Mouse (Mus musculus) right cerebral cortex, postnatal 10 days (tissue): ENCODE results near the gene Pcdh15.

Source experiments
- DNase-seq, 2 experiments: peaks; one replicate each; pipeline ENCODE4 v3.0.0; 2021; ENCODE audit warnings: low spot score in 2 of 2

The Pcdh15 gene

GRCm38 (mm10) chr10:73333426-73333825 lies 234.3 kb downstream of the Pcdh15 start:
- no peak for DNase-seq

GRCm38 (mm10) chr10:73379001-73379400 lies 279.9 kb downstream of the Pcdh15 start:
- no peak for DNase-seq

- no peak for DNase-seq
Observed at GRCm38 (mm10) chr10:73384003-73384402, 284.9 kb downstream of the Pcdh15 start.

- DNase-seq, result no peak
Observed at GRCm38 (mm10) chr10:73400426-73400825, 301.3 kb downstream of the Pcdh15 start.

GRCm38 (mm10) chr10:73425408-73425807 lies 326.3 kb downstream of the Pcdh15 start:
- no peak for DNase-seq

- DNase-seq, result no peak
Observed at GRCm38 (mm10) chr10:73431345-73431744, 332.2 kb downstream of the Pcdh15 start.

- no peak for DNase-seq
Observed at GRCm38 (mm10) chr10:73484082-73484481, 384.9 kb downstream of the Pcdh15 start.

- DNase-seq, result no peak
Observed at GRCm38 (mm10) chr10:73491654-73492053, 392.5 kb downstream of the Pcdh15 start.

- DNase-seq, result no peak
Observed at GRCm38 (mm10) chr10:73514846-73515245, 415.7 kb downstream of the Pcdh15 start.

GRCm38 (mm10) chr10:73515742-73516141 lies 416.6 kb downstream of the Pcdh15 start:
- no peak for DNase-seq

- DNase-seq, result no peak
Observed at GRCm38 (mm10) chr10:73519438-73519837, 420.3 kb downstream of the Pcdh15 start.

GRCm38 (mm10) chr10:73552831-73553230 lies 453.7 kb downstream of the Pcdh15 start:
- peak in 1 of 2 experiments; percentile 28 for DNase-seq

- peak in 1 of 2 experiments; percentile 36 for DNase-seq
Observed at GRCm38 (mm10) chr10:73564216-73564615, 465.1 kb downstream of the Pcdh15 start.

GRCm38 (mm10) chr10:73574711-73575297 lies 475.7 kb downstream of the Pcdh15 start:
- no peak for DNase-seq

- DNase-seq, result no peak
Observed at GRCm38 (mm10) chr10:73667501-73667900, 568.4 kb downstream of the Pcdh15 start.

- no peak for DNase-seq
Observed at GRCm38 (mm10) chr10:73700519-73701286, 601.6 kb downstream of the Pcdh15 start.

GRCm38 (mm10) chr10:73725566-73726240 lies 626.6 kb downstream of the Pcdh15 start:
- DNase-seq, result no peak

- no peak for DNase-seq
Observed at GRCm38 (mm10) chr10:73733246-73733645, 634.1 kb downstream of the Pcdh15 start.

- DNase-seq, result no peak
Observed at GRCm38 (mm10) chr10:73749021-73749420, 649.9 kb downstream of the Pcdh15 start.

GRCm38 (mm10) chr10:73753876-73754275 lies 654.7 kb downstream of the Pcdh15 start:
- DNase-seq, result no peak

GRCm38 (mm10) chr10:73782945-73783344 lies 683.8 kb downstream of the Pcdh15 start:
- no peak for DNase-seq

GRCm38 (mm10) chr10:73788163-73788562 lies 689.0 kb downstream of the Pcdh15 start:
- DNase-seq, result no peak

- no peak for DNase-seq
Observed at GRCm38 (mm10) chr10:73805069-73805468, 705.9 kb downstream of the Pcdh15 start.
